Mouse (Mus musculus) layer of hippocampus, postnatal 25 days (tissue): ENCODE results near the gene Tmed3. TPM values are rescaled to one million over a fixed set of nuclear protein-coding genes. Genes with fewer than 3 reads are reported as not detected.

Experiments
- DNase-seq, 2 experiments: peaks; one replicate each; pipeline ENCODE4 v3.0.0; 2022; ENCODE audit warnings: mixed read lengths in 2 of 2, low spot score in 1 of 2; ENCODE audit errors: extremely low spot score in 1 of 2
- total RNA-seq, 2 experiments: library from RNA; stranded (reverse); gene quantifications; 2 replicates each; pipeline ENCODE4 v1.2.3; 2021

Gene Tmed3
- total RNA-seq: 10 to 100 TPM; 23.6 to 29.3 TPM

- DNase-seq: peak; percentile 80 to 84
These were observed at the start of gene Tmed3 for GRCm38 (mm10) chr9:89704265-89705196. TSS of gene Tmed3 (minus strand) at chr9:89705068.

DNA sequence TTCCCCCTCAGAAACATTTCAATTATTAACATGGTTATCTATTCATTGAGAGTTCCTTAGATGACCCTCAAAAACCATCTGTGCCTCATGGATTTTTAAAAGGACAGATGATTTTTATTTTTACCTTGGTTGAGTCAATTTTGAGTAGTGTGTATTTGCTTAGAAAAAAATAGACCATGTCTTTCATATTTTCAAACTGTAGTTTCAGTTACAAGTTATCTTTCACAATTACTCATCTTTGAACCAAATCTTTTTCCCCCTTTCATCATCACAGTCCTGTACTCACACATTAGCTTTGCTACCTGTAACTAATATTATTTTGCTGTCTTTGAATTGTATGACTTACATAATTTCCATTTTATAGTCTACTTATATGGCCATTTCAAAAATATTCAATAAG, 35.2 kb upstream of the Tmed3 start:
- DNase-seq: no peak

- DNase-seq: peak in 1 of 2 experiments; percentile 6
These were observed 33.4 kb upstream of the Tmed3 start, which contains the start of gene Ankrd34c for GRCm38 (mm10) chr9:89738295-89738694. TSS of gene Ankrd34c (minus strand) at chr9:89738475.

- DNase-seq: no peak
These were observed 33.0 kb upstream of the Tmed3 start for GRCm38 (mm10) chr9:89737888-89738287.

GRCm38 (mm10) chr9:89736932-89737705, 32.3 kb upstream of the Tmed3 start:
- DNase-seq: no peak

- DNase-seq: no peak
These were observed 2.0 kb upstream of the Tmed3 start for GRCm38 (mm10) chr9:89706906-89707305.

- DNase-seq: no peak
These were observed 297 bp upstream of the Tmed3 start for GRCm38 (mm10) chr9:89705197-89705533.

- no peak for DNase-seq
These were observed 3.9 kb downstream of the Tmed3 start for GRCm38 (mm10) chr9:89700910-89701457.

DNA sequence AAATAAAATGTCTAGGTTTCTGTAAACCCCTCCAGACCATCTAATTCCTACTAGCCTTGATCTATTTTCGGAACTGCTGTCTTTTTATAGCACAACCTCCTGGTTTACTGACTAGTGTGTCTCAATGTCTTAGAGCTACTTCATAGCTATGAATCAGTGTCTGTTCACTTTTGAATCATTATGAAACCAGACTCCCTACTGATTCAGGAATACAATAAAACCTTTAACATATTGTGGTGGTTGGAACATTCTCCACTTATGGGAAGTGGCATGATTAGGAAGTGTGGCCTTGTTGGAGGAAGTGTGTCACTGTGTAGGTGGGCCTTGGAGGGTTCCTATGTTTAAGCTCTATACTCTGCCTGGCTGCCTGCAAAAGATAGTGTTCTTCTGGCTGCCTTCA, 9.7 kb downstream of the Tmed3 start:
- no peak for DNase-seq

DNA sequence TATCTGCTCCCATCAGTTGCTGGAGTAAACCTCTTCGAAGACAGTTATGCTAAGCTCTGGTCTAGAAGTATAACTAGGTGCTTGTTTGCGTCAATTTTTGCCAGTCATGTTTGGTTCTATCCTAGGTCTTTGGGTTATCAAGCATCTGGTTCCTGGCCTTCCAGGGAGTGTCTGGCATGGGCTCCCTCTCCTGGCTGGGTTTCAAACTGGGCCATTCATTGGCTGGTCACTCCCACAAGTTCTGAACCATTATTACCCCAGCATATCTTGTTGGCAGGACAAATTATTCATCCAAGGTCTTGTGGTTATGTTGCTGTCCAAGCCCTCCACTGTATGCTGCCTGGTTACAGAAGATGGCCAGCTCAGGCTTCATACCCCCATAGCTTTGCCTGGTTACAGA, 11.2 kb downstream of the Tmed3 start:
- DNase-seq: no peak

GRCm38 (mm10) chr9:89689179-89689578, 15.7 kb downstream of the Tmed3 start:
- DNase-seq: no peak

DNA sequence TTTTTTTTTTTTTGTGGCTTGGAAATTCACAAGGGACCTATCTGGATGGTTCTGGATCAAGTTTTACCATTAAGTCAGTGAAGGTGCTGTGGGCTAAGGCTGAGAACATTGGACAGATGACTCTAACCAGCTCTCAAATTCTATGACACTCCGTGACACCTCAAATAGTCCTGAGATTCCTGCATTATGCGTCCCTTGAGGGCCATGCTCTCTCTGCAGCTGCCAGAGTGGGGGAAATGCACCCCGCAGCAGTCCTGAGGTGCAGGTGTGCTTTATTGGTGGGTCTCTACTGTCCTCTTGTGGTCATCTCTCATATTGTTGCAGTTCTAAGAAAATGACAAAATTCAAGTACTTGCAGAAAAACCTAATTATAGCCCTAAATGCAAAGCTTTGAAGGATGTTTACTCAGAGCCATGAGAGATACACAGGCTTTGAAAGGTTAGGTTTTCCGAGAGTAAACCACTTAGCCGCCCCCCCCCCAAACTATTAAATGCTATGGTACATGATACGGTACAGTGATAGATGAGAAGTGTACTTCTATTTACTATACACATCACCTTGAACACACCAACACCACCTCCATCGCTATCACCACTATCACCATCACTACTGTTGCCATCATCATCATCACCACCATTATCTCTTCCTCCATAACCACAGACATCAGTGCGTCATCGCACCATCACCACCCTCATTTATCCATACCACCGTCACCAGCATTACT, 17.2 kb downstream of the Tmed3 start:
- DNase-seq: no peak

DNA sequence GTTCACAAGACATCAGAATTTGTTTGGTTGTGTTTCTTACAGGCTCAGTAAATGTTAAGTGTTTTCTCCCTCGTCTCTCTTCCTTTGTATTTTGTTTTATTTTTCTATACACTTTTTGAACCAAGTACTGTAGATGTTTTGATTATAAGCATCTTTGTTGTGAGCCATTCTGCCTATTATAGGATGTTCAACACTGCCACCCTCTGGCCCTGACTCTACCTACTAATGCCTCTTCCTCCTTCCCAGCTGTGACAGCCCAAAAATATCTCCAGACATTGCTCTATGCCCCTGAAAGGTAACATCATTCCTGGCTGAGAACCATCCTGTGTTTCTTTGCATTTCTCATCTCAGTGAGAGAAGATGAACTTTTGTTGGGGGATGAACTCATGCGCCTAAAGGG, 18.6 kb downstream of the Tmed3 start:
- no peak for DNase-seq

DNA sequence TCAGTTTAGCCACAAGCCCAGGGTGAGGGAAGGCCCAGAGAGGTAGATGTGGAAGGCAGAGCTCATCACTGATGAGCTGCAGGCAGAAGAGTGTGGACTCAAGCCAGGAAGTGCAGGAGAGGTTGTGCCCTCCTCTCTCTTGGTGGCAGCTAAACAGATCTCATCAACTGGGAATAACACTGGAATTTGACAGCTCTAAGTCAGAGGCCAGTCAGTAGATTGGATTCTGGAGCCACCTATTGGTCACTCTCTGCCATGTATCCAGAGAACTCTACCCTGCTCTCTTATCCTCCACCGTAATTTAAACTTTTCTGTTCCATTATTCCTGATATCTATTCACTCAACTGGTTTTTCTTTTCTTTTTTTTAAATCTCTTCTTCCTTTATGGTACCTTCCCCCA, 25.9 kb downstream of the Tmed3 start:
- DNase-seq: no peak

GRCm38 (mm10) chr9:89674014-89674618, 30.8 kb downstream of the Tmed3 start:
- peak; percentile 62 to 92 for DNase-seq

DNA sequence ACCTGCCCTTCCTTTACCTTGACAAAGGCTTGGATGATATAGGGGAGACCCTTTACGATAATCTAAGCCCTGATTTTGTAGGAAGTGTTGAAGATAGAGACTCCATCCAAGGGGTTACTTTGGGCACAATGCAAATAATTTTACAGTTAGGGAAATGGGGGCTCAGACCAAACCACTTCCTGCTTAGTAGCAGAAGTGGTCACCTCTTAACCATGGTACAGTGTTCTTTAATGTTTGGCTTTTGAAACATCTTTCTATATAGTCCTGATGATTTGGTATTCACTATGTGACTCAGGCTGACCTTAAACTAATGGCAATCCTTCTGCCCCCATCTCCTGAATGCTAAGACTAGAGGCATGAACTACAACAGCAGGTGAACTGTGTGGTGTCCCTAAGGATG, 31.5 kb downstream of the Tmed3 start:
- no peak for DNase-seq

DNA sequence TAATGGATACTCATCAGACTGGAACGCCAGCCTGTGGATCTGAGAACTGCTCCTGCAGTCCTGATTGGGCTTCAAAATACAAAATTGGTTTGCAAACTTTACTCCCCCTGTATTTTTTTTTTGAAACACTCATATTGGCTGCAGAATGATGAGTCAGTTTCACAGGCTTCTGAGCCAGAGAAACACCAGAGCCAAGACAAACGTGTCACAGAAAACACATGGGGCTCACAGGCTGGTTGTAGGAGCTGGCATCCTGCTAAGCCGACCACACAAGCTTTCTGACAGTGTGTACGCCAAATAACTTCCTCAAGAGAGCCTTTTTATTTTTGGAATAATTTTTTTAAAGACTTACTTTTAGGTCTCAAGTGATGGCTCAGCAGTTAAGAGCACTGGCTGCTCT, 35.0 kb downstream of the Tmed3 start:
- no peak for DNase-seq

DNA sequence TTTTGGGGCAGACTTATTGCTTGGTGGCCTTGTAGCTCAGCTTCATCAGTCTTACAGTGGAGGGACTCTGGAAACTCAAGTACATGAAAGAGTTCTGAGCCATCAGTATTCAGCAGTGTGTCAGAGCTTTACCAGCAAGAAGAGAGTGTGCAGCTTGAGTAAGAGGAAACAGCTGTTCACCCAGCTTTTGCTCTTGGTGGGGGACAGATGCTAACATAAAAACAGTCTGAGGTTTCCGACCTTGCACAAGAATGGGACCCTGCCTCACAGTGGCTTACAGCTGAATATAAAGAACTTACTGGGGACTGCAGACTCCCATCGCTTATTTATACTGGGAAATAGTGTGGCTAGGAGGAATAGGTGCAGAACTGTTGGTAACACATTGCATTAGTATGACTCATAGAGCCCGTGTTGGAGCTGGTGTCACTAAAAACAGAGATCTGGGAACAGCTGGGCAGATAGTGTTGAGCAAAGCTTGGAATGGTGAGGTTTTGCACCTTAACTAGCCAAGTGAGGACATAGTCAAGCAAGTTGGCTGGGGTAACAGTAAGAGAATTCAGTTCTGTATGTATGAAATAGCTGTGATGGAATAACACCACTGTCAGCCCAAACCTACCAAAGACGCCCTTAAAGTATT, 37.4 kb downstream of the Tmed3 start:
- no peak for DNase-seq

GRCm38 (mm10) chr9:89650913-89651312, 54.0 kb downstream of the Tmed3 start:
- no peak for DNase-seq
